Mouse (Mus musculus) kidney, adult 9 months (tissue): ENCODE data around the gene Morf4l2.
"Not testable (repeated sequence)": the region's sequence is repeated elsewhere in the genome, so short reads cannot be mapped to it uniquely, and the experiment has no call there.

ENCODE experiments used
- DNase-seq: peaks from one replicate; pipeline ENCODE4 v3.0.0; 2022

The Morf4l2 gene

GRCm38 (mm10) chrX:136743459-136743858 is at the start of gene Morf4l2:
Gene Morf4l2 (minus strand): TSS chrX:136743690.
- no peak for DNase-seq

GRCm38 (mm10) chrX:136789446-136789845 is 46.0 kb upstream of the Morf4l2 start:
- peak; percentile 31 for DNase-seq

GRCm38 (mm10) chrX:136780041-136780440 is 36.6 kb upstream of the Morf4l2 start, which contains the start of gene Glra4:
Gene Glra4 (minus strand): TSS chrX:136780141.
- no peak for DNase-seq

GRCm38 (mm10) chrX:136779262-136779661 is 35.8 kb upstream of the Morf4l2 start:
- no peak for DNase-seq

- DNase-seq, result no peak
These were observed 34.6 kb upstream of the Morf4l2 start for GRCm38 (mm10) chrX:136778046-136778445.

- no peak for DNase-seq
These were observed 29.5 kb upstream of the Morf4l2 start for GRCm38 (mm10) chrX:136773035-136773434.

- DNase-seq, result peak; percentile 17
These were observed 17.9 kb upstream of the Morf4l2 start for GRCm38 (mm10) chrX:136761103-136762074.

GRCm38 (mm10) chrX:136755464-136755863 is 12.0 kb upstream of the Morf4l2 start:
- DNase-seq, result no peak

- DNase-seq, result no peak
These were observed 5.8 kb upstream of the Morf4l2 start for GRCm38 (mm10) chrX:136749329-136749728.

GRCm38 (mm10) chrX:136744663-136745062 is 1.2 kb upstream of the Morf4l2 start:
- DNase-seq, result no peak

GRCm38 (mm10) chrX:136742661-136743103 is 808 bp downstream of the Morf4l2 start:
- DNase-seq, result peak; percentile 78

- DNase-seq, result no peak
These were observed 1.2 kb downstream of the Morf4l2 start for GRCm38 (mm10) chrX:136742241-136742640.

GRCm38 (mm10) chrX:136741651-136742201 is 1.8 kb downstream of the Morf4l2 start:
- DNase-seq, result peak; percentile 76

- DNase-seq, result peak; percentile 98
These were observed 2.5 kb downstream of the Morf4l2 start for GRCm38 (mm10) chrX:136740791-136741650.

- no peak for DNase-seq
These were observed 3.3 kb downstream of the Morf4l2 start for GRCm38 (mm10) chrX:136740087-136740790.

- no peak for DNase-seq
These were observed 11.5 kb downstream of the Morf4l2 start for GRCm38 (mm10) chrX:136732016-136732415.

GRCm38 (mm10) chrX:136714742-136715474 is 28.6 kb downstream of the Morf4l2 start:
- not testable (repeated sequence) for DNase-seq

GRCm38 (mm10) chrX:136708782-136709181 is 34.7 kb downstream of the Morf4l2 start:
- DNase-seq, result no peak

GRCm38 (mm10) chrX:136708168-136708681 is 35.3 kb downstream of the Morf4l2 start:
- peak; percentile 22 for DNase-seq

- peak; percentile 60 for DNase-seq
These were observed 35.9 kb downstream of the Morf4l2 start, which contains the start of gene Tceal1 for GRCm38 (mm10) chrX:136707446-136708167. Gene Tceal1 (plus strand): TSS chrX:136707982.
